Mouse (Mus musculus): ENCODE data around the gene Btaf1.

Btaf1 gene

GRCm38 (mm10) chr19:37025839-37026319, 100.0 kb downstream of the Btaf1 start:
- no peak for DNase-seq

- DNase-seq, result no peak
Measured at GRCm38 (mm10) chr19:37026408-37026807, 100.5 kb downstream of the Btaf1 start.

- DNase-seq, result no peak
Measured at GRCm38 (mm10) chr19:37029771-37030170, 103.9 kb downstream of the Btaf1 start.

DNA sequence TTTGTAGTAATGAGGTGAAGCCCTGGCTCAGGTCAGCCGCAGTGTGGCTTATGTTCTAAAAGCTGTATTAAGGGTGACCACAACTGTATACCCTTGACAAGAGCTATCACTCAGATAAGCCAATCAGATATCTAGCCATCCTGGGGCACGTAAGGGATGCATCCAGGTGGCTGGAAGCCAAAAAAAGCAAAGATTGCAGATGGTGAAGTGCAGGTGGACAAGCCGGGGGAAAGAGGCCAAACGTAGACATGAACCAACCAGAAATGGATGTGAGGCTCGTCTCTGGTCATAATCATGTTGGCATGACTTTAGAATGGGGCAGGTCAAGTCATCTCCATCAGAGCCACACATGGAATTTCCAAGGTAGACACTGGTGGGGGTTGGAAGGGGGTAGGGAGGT, 105.6 kb downstream of the Btaf1 start:
- no peak for DNase-seq

GRCm38 (mm10) chr19:37032364-37032763, 106.5 kb downstream of the Btaf1 start:
- DNase-seq, result no peak

DNA sequence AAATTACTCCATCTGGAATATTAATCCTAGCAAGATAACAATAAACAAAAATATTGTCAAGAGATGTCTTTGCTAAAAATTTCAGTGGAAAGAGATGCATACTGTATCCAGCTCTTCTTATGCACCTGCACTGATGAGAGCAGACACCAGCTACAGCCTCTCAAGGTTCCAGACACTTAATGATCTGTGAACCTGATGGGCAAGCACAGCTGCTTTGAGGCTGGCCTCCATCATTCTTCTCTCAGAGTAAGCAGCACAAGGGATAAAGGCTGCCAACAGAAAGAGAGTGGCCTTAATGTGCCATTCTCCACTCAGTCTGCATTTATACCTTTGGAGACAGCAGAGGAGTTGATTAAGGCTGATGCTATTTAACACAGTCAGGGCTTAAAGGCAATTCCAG, 115.0 kb downstream of the Btaf1 start:
- DNase-seq, result no peak

DNA sequence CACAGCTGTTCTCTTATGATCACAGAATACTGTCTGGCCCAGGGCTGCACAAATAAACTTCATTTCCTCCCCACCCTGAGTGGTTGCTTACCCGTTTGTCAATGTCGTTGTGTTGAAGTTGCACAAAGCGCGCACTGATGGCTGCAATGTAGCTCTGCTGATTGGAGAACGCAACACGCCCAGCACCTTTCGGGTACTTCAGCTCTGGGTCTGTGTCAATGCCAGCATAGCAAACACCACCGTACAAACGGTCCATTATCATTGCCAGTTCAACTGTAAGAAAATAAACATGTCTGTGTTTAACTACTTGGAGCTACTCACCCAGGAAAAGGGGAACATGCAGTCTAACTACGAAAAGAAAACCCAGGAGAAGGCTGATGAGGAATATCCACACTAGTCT, 118.6 kb downstream of the Btaf1 start:
- DNase-seq, result no peak

- no peak for DNase-seq
Measured at GRCm38 (mm10) chr19:37048507-37048906, 122.6 kb downstream of the Btaf1 start.

DNA sequence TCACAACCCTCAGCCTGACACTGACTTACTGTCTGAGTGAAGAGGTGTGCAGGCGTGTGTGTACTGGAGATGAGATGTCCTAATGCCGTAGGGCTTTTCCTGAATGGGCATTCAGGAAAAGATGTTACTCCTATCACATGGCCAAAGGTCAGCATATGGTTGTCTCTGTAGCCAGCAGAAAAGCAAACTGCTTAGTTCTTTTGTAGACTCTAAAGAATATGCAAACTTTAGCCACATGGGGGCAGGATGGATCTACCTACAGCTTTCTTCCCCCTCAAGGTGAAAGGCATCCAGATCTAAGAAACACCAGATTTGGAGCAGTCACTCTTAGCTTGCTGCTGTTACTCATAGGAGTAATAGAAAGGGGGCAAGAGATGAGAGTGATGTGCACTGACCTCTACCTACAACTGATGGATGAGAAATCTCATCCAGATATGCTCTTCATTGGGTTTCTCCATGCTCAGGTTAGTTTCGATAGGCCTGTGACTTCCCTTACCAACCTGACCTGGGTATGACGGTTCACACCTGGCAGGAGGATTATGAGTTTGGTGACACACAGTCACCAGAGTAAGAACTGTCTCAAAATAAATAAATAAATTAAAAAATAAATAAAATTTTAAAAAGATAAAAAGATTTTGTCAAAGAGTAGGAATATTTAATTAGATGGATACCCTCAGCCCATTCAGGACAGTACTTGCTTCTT, 124.9 kb downstream of the Btaf1 start:
- peak; percentile 66 to 67 for DNase-seq

DNA sequence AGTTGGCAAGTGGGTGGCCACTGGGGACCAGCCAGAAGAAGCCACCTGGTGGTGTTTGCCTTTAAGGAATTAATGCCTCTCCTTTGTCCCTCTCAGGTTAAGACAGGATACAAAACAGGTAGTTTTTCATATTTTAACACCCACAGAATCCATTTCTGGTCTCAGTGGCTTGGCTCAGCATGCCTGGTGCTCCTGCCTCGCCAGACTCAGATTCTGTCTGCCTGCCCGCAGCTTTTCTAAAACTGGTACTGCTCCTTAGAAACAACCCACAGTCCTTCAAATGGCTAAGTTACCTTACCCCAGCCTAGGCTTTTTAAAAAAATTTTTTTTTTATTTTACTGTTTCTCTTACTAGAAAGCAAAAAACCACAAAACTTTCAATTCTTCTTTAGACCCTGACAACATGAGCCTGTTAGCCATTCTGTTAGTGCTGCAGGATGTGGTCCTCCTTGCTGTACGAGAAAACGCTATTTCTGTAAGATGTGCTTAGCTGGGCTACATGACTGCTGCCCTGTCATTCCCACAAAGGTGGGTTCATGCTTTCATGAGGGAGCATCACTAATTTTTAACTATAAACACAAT, 130.2 kb downstream of the Btaf1 start:
- DNase-seq, result no peak

DNA sequence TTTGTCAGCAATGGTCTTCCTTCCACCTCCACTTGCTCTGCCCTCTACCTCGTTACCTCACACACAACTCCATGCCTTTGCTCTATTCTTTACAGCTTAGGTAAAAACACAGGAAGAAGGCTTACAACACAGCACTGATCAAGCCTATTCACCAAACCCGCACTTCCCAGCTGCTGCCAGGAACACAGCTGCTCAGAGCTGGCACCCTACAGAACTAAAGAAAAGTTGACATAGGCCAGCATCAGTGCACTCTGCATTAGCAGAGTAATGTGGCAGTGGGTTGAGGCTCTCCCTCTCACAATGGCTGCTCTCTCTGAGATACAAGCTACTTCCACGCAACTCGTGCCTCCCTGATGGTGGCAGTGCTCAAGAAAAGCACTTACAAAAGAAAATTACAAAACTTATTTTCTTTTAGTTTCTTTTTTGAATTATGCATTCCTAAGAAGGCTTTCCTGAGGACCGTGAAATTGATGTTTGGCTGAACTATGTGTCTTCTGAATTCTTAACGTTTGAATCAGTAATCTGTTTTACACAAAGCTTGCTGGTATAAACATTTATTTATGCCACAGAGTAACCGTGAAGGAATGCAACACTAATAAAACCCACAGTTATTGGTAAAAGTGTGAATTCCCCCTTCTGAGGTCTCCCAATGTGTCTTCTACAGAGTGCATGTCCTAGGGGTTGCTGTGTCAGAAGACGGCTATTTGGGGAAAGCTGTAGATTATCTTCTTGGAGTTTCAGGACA, 131.5 kb downstream of the Btaf1 start:
- no peak for DNase-seq

GRCm38 (mm10) chr19:37059623-37060022, 133.7 kb downstream of the Btaf1 start:
- DNase-seq, result no peak

DNA sequence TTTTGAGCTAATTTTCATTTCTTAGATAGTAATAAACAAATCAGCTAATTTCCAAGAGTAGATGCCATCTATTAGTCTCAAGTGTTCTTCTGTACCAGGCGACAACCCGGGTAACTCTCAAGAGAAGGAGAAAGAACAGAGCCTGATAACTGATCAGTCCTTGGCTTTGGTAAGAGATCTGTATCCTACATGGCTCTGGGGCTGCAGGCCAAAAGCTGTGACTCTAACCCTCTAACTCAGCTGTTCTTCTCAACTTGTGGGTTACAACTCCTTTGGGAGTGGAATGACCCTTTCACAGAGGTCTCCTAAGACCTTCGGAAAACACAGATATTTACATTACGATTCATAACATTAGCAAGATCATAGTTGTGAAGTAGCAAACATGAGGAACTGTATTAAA, 134.2 kb downstream of the Btaf1 start:
- no peak for DNase-seq

All from B cell, adult 2 months (primary cell).